Mouse (Mus musculus) 3134 (cell line): ENCODE measurements around the gene Efcab8.

Experiments
- DNase-seq: peaks from one replicate; pipeline ENCODE4 v3.0.0-alpha.2; 2011; ENCODE audit warnings: low spot score; ENCODE audit not compliant: insufficient read length; ENCODE audit errors: extremely low read depth

Gene Efcab8

DNA sequence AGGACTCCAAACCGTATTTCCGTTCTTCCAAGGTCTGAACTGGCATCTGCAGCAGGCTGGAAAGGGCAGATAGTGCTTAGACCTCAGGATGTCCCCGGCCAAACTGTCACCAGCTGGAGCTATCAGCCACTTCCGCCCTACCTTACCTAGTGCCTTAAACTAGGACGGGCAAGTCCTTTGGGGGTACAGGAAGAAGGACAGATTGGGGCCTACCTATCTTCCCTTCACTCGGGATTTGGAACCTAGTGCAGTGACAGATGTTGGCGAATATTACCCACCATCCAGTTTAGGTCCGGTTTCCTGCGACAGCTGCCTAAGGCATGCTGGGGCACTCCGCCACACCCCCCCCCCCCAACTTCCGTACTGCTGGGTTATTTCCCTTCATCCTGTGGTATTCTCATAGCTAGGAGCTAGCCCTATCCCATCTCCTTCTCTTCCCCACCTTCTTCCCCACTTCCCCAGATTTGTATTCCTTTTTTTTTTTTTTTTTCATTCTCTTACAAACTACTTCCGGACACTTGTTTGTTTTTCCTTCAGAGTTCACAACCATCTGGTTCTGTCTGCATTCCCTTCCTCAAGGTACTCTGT is at the start of gene Efcab8:
TSS of gene Efcab8 (plus strand) at position 538 of the 588 bp plus-strand sequence.
- DNase-seq = no peak

DNA sequence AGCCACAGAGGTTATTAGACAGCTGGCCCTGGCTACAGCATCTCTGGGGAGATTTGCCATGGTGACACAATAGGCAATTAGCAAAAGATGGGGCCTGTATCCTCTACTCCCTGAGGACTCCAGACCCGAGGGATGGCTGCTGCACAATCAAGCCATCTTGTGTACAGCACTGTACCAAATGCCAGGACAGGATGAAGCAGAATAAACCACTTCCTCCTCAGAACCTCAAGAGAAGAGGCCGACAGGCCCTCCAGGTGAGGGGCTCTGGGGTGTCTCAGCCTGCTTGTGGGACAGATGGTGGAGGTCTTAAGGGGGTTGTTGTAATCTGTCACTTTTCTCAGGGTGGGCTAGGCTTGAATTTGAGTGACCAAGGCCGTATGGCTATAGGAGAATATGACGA is 45.7 kb upstream of the Efcab8 start:
- DNase-seq = no peak

DNA sequence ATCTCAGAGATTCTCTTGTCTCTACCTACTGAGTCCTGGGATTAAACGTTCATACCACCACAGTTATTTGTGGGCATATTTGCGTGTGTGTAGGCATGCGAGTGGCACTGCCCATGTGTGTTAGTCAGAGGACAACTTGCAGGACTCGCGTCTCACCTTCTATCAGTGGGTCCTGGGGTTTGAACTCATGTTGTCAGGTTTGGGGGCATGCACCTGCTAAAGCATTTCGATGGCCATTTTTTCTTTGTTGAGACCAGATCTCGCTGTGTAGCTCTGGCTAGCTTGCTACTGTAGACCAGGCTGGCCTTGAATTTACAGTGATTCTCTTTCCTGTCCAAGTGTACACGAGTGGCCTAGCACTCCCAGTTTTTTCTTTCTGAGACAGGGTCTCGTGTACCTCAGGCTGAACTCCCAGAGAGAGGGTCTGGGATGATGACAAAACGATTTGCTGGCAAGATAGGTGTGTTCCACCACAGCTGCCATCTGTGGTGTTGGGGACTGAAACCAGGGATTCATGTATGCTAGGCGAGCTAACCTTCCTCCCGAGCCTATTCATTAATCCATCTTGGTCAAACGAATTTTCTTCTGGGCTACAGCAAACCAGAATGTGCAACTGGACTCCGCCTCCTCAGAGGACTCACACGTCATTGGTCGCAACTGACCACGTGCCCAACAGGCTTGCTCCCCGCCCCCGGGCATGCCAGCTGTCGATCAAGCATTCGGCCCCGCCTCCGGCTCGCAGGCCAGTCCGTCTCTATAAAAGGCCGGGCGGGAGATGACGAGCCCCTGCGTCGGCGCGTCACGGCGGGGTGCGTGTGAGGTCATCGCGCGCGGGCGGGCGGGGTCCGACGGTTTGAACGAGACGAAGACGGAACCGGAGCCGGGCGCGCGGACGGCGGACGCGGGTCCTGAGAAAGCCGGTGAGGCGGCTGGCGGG is 39.0 kb upstream of the Efcab8 start, which contains the start of gene Mapre1:
TSS of gene Mapre1 (plus strand) at position 775 of the 937 bp plus-strand sequence.
- peak; percentile 99 for DNase-seq

DNA sequence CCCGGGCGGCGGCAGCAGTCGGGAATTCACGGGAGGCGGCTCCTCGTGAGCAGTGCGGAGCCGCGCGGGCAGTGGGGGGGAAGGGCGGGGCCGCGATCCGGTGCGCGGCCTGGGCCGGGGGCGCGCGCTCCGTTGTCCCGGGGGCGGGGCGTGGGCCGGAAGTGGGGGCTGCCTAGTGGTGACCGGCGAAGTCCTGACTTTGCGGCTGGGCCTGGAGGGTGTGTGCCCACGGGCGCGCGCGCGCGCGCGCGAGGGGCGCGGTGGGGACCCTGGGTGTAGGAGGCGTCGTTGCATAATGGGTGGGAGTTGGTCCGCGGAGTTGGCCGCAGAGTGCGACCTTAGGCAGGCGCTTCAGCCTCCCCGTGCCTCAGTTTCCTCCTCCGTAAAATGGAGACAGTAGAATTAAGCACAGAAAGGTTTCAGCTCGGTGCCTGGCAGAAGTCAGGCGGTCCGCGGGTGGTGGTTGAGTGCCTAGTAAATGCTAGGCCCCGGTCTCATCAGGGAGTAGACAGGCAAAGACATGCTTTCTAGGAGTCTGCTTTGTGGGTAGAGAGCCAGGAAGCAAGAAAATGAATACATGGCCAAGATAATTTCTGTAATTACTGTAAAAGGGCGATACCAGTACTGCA is 38.2 kb upstream of the Efcab8 start:
- DNase-seq = peak; percentile 86

DNA sequence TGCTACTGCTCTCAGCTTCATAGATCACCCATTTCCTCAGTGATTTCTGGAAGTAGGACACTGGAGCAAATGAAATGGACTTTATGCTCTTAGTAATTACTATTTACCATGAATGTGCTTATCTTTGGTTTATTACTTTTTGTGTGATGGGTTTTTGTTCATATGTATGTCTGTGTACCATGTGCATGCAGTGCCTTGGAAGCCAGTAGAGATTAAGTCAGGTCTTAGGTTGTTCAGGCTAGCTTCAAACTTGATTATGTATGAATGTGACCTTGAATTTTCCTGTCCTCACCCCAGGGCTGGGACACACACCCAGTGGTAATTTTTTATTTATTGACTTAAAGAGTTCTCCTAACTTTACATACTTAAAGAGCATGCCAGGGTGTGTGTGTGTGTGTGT is 31.7 kb upstream of the Efcab8 start:
- no peak for DNase-seq

DNA sequence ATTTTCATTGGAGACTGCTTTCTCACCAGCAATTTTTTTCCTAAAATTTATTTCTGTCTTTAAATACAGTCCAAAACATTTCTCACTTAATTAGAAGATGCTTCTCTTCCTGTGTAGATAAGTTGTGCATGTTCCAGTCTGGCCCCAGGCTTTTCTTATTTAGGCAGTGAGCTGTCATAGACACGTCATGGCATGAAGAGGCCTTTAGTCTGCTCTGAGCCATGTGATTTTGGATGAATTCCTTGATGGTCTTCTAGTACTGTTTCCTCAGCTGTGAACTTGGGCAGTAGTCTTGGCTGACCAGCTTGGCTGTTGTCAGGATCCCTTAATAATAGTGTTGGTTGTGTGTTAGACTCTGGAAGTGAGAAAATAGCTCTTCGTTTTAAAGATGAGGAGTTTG is 29.4 kb upstream of the Efcab8 start:
- no peak for DNase-seq

DNA sequence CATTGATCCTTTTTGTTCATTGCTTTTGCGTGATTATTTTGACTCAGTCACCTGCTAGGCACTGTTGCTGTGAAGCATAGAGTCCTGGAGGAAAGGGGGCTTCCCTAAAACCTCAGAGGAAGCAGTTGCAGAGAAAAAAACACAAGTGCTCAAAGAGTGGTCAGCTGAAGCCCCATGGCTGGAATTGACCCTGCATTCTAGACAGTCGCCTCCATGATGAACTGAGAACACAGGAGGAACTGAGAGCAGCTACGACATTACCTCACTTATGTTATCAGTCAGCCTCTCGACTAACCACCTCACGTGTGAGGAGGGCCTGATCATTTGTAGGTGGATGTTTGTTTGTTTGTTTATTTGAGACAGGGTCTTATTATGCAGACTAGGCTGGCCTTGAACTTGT is 17.6 kb upstream of the Efcab8 start:
- DNase-seq = no peak

DNA sequence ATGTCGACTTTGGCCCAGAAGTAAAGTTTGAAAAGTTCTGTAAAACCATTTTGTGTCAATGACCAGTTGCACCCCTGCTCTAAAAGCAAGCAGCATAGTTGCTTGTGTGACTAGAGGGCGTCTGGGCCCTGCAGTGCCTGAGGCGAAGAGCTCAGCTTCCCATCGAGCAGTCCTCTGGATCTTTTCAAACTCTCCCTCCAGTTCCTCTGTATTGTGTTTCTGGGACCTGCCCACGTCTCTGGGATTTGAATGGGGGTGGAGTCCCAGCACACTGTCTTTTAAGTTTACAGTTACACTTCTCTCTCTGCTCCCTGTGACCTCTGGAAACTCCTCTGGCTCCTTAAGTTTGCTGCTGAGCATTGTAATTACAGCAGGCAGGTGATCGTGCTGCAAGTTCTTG is 12.2 kb upstream of the Efcab8 start:
- DNase-seq = no peak

DNA sequence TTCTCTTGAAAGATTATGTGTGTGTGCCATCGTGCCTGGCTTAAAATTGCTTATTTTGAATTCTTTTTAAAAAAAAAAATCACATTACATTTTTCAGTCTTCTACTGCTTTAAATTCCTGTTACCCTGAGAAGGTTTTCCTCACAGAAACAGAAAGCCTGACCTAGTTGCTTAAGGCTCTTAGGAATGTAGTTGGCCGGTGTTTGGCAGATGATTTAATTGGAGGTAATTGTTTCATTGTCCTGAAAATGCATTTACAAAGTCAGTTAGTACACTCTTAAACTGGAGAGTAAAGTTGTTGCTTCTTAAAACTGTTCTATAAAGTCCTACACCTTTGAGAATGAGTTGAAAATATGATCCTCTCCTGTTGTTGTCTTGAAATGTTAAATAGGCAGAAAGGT is 10.8 kb upstream of the Efcab8 start:
- DNase-seq = no peak

DNA sequence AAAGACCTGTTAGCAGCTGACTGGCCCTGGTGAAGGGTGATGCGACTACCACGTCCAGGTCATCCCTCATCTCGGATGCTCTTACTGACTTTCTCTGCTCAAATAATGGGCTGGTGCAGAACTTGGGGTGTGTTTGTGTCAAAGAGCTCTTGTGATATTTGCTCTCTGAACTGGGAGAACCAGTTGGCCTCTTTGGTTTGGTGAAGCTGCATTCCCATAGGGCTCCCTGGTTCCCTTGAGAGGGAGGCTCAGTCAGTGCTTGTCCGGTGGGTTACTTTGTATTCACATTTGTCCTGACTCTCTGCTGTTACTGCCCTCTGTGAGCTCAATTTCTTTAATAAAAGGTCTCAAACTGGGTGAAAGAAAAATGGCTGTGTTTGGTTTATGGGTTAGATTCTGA is 6.8 kb upstream of the Efcab8 start:
- DNase-seq = no peak

DNA sequence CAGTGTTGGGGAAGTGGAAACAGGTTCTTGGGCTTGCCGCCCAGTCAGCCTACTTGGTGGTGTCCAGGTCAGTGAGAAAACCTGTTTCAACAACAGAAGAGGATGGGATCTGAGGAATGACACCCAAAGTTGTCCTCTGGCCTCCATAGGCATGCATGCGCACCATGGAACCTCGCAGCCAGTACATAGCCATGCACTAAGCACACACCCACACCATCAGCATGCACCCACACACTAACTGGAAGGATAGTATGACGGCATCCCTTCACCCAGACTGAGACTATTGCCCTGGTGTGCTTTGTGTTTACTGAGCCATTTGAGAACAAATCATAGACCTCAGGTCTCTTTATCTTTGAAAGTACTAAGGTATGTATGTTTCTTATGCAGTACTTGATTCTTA is 4.3 kb upstream of the Efcab8 start:
- DNase-seq = no peak

DNA sequence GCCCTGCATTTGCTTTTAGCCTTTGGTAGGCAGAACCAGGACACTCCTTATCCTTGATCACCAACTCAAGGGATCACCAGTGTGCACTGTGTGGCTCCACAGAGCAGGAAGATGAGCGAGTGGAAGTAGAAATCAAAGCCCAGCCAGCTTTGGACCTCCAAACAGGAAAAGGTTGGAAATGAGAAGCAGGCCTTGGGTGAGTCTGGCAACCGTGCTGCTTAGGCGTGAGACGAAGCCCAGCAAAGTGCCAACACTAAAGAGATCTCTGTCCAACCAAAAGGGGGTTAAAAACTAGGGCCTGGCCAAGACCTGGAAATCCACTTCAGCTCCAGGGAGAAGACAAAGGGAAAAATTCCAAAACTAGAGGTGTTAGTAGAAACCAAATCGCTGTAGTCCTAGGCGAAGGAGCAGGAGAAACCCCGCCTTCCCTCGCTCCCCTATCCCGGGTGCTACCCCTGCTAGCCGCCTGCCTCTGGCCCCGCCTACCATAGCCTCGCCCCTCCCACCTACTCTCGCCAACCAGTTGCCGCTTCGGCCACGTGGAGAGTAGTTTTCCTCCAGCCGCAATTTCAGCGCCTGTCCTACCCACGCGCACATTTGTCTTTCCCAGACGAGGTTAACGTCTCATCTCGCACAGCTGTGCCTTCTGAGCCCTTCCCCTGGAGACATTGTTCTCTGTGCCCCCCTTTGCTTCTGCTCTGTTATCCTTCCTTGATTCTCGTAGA is 931 bp upstream of the Efcab8 start:
- no peak for DNase-seq

DNA sequence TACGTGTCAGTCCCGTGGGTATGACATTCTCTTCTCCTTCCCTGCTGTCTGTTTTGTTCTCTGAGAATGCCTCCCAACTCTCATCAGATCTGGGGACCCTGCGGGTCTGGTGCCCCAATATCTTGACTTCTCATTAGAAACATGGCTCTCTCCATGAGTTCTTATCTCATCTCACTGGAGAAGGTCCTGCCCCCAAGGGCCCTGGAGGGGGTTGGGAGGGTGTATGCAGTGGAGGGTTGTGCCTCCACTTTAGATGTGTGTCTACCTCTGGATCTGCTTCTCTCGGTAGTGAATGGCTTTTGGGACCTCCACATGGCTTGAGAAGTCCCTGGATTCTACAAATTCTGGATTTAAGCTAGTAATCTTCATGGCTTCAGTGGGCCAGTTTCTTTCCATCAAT is 1.4 kb downstream of the Efcab8 start:
- DNase-seq = no peak

DNA sequence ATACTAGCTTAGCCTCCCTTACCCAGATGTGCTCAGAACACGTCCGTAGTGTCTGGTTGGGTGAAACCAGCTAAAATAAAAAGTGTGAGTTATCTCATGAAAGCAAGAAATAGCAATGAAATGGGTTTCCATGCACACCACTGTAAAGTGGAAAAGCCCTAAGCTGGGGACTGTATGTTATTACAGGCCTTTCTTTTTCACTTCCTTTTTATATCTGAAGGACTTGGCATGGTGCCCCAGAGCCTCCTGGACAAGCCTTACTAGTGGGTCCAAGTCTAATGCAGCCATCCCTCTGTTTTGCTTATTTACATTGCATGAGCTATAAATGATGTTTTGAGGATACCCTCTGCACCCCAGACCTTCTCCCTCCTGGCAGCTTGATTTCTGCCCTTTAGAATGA is 4.9 kb downstream of the Efcab8 start:
- DNase-seq = no peak

DNA sequence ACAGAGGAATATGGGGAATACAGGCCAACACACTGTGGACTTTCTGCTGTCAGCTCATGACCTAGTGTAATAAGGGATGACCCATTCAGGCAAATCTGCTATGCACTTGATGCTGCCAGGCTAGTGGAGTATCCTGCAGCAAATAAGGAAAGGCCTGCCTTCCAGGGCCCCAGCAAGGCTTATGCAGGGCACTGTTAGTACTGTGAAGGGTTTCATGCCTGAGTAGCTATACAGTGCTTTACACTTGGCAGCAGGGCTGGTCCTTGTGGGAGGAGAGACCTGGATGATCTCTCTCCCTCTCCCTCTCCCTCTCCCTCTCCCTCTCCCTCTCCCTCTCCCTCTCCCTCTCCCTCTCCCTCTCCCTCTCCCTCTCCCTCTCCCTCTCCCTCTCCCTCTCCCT is 13.6 kb downstream of the Efcab8 start:
- no peak for DNase-seq

DNA sequence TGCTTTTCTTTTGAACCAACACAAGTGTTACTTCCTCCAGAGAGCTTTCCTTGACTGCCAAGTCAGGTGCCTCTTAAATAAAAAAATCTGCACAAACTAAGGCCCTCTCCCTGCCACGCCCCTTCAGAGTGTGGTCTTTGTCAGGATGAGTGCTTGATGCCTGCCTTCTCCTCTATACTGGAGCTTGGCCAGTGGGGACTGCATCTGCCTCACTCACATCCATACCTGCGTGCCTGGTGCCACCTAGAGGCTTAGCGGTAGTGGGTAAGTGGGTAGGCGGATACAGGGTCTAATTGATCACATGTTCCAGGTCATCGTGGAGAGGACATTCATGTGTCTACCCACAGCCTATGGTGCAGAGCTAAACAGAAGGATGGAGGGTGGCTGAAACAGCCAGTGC is 15.4 kb downstream of the Efcab8 start:
- no peak for DNase-seq

DNA sequence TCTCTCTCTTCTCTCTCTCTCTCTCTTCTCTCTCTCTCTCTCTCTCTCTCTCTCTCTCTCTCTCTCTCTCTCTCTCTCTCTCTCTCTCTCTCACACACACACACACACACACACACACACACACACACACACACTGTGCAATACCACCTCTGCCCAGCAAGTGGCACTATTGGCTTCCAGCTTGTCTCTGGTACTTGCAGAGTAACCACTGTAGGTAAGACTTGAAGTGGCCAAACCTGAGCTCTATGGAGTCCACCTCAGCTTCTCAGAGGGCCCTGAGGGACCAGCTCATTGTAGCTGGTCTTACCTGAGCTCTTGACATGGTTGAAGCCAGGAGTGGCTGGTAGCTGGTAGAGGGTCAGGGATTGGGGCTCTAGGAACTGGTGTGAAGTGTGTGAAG is 27.7 kb downstream of the Efcab8 start:
- DNase-seq = peak; percentile 42

DNA sequence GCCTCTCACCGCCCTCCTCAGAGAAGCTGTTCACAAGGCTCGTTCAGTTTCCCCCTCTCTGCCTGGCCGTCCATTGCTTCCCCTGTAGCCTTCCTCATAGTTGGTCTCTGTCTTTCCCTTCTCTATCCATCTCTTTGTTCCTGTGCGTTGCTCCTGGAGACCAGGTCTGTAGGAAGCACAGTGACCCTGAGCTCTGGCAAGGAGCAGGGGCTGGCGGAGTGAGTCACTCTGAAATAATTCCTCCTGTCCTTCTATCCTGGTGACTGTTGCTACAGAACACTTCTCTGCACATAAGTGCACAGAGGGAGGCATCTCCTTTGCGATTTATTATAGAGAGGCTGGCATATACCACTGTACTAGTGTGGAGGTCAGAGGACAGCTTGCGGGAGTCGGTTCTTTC is 28.4 kb downstream of the Efcab8 start:
- DNase-seq = peak; percentile 46

DNA sequence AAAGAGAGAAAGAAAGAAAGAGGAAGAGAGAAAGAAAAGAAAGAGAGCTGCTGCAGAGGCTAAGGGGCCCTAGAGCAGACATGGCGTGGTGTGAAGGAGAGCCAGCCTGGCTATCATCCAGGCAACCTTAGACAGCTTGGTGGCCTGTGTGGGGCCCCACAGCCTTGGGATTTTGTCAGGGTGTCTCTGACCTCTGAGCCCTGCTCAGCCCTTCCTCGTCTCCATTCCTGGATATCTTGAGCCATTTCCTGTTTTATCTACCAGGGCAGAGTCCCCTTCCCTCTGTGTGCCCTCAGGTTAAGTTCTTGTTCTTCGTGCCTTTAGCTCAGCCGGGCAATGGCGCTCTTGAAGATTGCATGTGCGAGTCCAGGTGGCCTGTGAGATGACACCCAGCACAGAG is 29.1 kb downstream of the Efcab8 start:
- no peak for DNase-seq

DNA sequence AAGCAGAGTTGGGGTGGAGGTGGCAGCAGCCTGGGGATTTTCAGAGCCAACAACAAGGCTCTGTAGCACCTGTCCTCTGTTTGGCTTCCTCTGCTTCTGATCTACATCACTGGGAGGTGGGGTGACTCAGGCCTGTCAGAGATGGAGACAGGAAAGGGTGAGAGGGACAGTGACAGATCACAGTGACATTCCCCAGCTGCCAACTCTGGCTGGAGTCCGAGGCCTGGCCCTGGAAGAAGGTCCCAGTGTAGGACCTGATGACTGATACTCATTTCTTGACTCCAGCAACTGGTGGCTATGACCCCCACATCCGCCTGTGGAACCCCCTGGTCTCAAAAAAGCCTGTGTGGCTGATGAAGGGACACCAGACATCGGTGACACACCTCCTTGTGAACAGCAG is 30.2 kb downstream of the Efcab8 start:
- no peak for DNase-seq

DNA sequence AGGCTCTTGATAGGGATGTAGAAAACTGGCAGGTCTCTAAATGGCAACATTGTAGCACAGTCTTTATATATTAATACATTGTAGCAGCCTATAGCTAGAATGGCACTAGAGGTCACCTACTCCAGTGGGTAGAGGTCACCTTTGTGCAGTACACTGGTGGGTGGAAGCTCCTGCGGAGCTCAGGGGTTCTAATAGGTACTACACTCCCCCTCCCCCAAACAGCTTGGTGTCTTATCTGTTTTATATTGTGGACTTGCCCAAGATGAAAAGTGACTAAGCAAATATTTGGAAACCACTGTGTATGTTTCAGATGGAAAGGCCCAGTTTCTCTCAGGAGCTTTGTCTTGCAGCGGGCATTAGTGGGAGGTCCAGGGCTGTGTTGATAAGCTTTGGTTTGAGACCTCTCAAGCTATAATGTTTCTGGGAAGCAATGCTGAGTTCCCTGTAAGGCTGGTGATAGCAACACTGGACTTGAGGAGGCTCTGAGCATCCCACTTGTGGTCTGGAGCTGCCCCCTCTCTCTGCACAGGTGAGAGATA is 42.3 kb downstream of the Efcab8 start:
- DNase-seq = no peak
